Mouse (Mus musculus) adrenal gland, adult 18-20 months (tissue): ENCODE measurements around the gene 1700001L19Rik. TPM values are rescaled to one million over a fixed set of nuclear protein-coding genes. Genes with fewer than 3 reads are reported as not detected.

Experiments used
- DNase-seq, 2 experiments: peaks; one replicate each; pipeline ENCODE4 v3.0.0; 2021 to 2022; ENCODE audit warnings: low spot score in 2 of 2
- total RNA-seq, 2 experiments: library from RNA; stranded (reverse); gene quantifications; 1 replicate in 1 of 2; 2 replicates in 1 of 2; pipeline ENCODE4 v1.2.3; 2021

Gene 1700001L19Rik
- total RNA-seq, 2 experiments from 2014 or later, result 0.20 TPM; not detected in 1

DNA sequence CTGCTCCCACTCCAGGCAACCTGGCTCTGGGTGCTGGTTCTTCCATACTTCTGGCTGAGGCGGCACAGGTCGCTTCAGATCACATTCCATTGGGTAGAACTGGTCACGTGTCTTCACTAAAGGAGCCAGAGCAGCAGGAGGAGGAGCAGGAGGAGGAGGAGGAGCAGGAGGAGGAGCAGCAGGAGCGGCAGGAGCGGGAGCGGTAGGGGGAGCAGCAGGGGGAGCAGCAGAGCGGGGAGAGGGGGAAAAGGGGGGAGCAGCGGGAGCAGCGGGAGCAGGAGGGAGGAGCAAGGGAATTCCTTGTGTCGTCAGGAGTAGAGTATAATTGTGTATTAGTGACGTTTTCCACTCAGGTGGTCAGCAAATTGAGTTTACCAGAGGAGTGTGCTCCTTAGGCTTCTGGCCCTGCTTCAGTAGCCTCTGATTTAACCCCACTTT lies 8.5 kb downstream of the 1700001L19Rik start:
- no peak for DNase-seq

DNA sequence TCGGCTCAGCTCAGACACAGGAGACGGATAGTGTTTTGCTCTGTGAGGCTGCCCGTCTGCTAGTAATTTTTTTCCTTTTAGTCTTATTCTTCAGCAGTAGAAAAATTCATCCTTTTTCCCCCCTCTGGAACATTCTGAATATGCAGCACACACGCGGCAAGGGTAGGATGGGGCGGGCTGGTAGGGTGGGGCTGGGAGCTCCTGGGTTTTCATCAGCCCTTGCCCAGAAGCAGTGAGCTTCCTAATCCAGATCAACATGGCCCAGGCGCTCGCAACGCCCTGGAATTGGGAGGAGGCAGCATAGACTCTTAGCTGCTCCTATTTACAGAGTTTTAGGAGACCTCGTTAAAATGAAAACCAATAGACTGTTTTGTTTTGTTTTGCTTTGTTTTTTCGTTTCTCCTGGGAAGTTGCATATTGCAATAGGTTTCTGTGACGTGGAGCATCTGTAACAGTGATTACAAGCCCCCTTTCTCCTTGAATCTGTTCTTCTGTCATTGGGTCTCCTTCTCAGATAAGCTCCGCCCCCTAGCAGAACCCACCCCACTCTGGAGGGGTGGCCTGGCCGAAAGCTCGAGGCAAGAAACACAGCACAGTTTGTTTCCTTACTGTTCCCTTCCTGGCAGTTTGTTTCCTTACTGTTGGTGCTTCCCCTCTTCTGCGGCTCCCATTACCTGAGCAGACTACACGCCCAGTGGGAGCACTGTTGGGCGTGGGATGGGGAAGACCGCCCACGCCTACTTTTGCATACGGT lies 10.6 kb downstream of the 1700001L19Rik start:
- no peak for DNase-seq

DNA sequence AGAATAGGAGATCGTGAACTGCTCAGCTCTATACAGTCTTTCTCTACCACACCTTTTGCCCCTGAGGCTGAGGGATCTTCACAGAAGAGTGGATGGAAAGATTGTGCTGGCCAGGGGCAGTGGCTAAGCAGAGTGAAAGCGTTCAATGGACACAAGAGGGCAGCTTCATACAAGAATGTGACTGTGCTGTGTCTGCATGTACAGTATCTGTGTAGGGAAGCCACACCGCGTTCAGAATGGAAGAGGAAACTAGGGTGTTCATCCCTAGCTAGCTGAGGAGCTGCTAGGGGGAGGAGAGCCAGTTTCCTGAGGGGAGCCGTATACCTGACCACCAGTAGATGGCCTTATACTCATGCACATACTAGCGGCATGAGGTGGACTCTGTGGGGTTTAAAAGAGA lies 25.6 kb downstream of the 1700001L19Rik start:
- no peak for DNase-seq

DNA sequence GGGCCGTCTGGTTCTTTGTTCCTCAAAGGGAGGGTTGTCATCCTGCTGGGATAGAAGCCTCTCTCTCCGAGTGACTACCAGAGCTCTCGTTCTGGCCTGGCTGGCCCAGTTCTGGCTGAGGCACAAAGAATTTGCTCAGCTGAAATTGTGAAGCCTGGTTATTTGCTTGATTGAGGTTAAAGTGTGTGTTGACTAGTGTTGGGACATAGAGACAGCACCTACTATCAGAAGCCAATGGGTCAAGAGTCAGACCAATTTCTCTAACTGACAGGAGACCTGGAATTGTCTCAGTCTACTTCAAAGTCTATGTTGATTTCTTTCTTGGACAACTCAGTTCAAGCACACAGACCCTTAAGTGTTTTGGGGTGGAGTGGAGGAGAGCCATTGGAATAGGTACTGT lies 29.8 kb downstream of the 1700001L19Rik start:
- no peak for DNase-seq

DNA sequence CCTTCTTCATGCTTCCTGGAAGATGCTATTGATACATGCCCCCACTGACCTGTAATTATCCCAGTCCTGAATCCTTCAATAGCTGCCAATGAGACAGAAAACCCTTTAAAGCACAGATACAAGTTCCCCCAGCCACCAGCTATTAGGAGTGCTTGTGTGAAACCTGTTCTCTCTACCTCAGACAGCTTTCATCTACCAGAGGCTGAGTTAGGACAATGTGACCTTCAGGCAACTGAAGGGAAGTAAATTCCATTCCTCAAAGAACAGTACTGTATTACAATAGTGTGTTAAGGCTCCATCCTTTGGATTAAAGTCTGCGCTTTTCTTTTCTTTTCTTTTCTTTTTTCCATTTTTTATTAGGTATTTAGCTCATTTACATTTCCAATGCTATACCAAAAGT lies 45.6 kb downstream of the 1700001L19Rik start:
- DNase-seq, result no peak

Other genes with a start within 250 kb of the 1700001L19Rik start
- gene Mtrr, start 15.3 kb upstream of the 1700001L19Rik start, total RNA-seq, result 10 to 100 TPM; 14.8 to 15.5 TPM
- 10 to 100 TPM; 13.3 to 14.9 TPM for gene Fastkd3, start 15.2 kb upstream of the 1700001L19Rik start, total RNA-seq